Mouse (Mus musculus) kidney, postnatal 0 days (tissue): Measurements from ENCODE around the gene Chn1. TPM values are rescaled to one million over a fixed set of nuclear protein-coding genes. Genes with fewer than 3 reads are reported as not detected.

Experiments used
- ATAC-seq: fragments of 200-750 bp; cut with Nextera tagmentation; replicated peaks from 2 replicates; pipeline ENCODE4 v1.8.0; 2017; ENCODE audit warnings: low read depth, moderate number of reproducible peaks, moderate TSS enrichment, moderate library complexity; ENCODE audit not compliant: low FRiP score
- DNase-seq: peaks from one replicate; pipeline ENCODE4 v3.0.0-alpha.2; 2016; ENCODE audit warnings: low spot score
- H3K27ac ChIP-seq: fragments of 300-500 bp; sonication (generic); 2 replicates; pipeline ENCODE4 v1.5.1; 2014; ENCODE audit warnings: mild to moderate bottlenecking
- H3K27me3 ChIP-seq: fragments of 300-500 bp; sonication (generic); 2 replicates; pipeline ENCODE4 v1.6.1; 2014; ENCODE audit warnings: low read length, mixed read lengths; ENCODE audit not compliant: insufficient read depth
- H3K36me3 ChIP-seq: fragments of 300-500 bp; sonication (generic); 2 replicates; pipeline ENCODE4 v1.6.1; 2014; ENCODE audit warnings: low read length, mixed read lengths; ENCODE audit not compliant: insufficient read depth
- H3K4me1 ChIP-seq: fragments of 300-500 bp; sonication (generic); replicated peaks from 2 replicates; pipeline ENCODE4 v1.6.1; 2014; ENCODE audit warnings: antibody characterized with exemption, low read length, mixed read lengths; ENCODE audit not compliant: insufficient read depth
- H3K4me2 ChIP-seq: fragments of 300-500 bp; sonication (generic); 2 replicates; pipeline ENCODE4 v1.6.1; 2014; ENCODE audit warnings: mild to moderate bottlenecking, low read length, moderate library complexity, mixed read lengths
- H3K4me3 ChIP-seq: fragments of 300-500 bp; sonication (generic); replicated peaks from 2 replicates; pipeline ENCODE4 v1.5.1; 2014; ENCODE audit warnings: low read depth, low read length
- H3K9ac ChIP-seq: fragments of 300-500 bp; sonication (generic); 2 replicates; pipeline ENCODE4 v1.6.1; 2014; ENCODE audit warnings: low read depth, low read length
- H3K9me3 ChIP-seq: fragments of 300-500 bp; sonication (generic); replicated peaks from 2 replicates; pipeline ENCODE4 v1.6.1; 2016; ENCODE audit warnings: low read length, inconsistent platforms, mixed read lengths
- CTCF ChIP-seq: IDR thresholded peaks from 2 replicates; pipeline ENCODE4 v1.5.1; 2016; ENCODE audit warnings: antibody characterized with exemption, low read depth, mild to moderate bottlenecking, moderate library complexity
- WGBS: fragments of 180-500 bp; shearing (Covaris S2); extraction: QIAGEN DNeasy Blood & Tissue Kit; methylation state at CpG from one replicate; pipeline ENCODE4 v1.1.7; 2014; 5-methylcytosine and 5-hydroxymethylcytosine counted together
- polyA plus RNA-seq: library from polyadenylated mRNA; unstranded; fragments of >200 nt; fragmentation: Nextera tagmentation; extraction: Ambion mirVana; gene quantifications from 2 replicates; pipeline ENCODE4 v1.2.1, GENCODE M21; 2015

The Chn1 gene
- polyA plus RNA-seq, 1 experiment from 2014 or later, result 12.4 TPM

DNA sequence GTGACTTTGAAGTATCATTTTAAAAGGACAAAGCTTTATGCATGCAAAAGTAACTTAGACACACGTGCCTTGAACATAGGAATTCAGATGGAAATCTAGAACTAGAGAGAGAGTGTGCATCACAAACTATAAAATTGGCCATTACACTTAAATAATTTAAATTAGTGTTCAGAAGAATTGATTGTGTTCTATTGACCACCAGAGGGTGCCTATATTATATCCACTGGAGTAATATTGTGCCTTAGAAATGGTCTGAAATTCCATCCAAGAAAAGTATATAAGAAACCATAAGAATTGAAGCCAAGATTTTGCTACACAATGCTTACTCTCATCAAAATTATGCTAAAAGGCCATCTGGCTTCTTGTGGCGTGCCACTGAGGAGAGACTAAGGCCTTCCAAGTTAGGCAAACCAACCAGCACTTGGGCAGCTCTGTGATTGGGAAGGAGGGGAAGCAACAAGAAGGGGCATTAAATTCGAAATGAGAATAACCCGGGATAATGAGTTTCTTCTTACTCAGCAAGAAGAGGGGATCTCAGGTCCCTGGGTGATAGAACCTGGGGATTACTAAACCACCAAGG is 4.0 kb upstream of the Chn1 start:
- WGBS, result 77% methylated on average over 4 of the region's 4 CpGs
- DNase-seq (no peak), ATAC-seq (no peak)
- Histone ChIP-seq H3K9me3 (no peaks in the 10 kb centered on the region), H3K4me1 (no peaks in the 10 kb centered on the region), H3K4me3 (no peak overlapping the region), H3K36me3 (no peaks in the 10 kb centered on the region), H3K9ac (no peak overlapping the region), H3K27me3 (no peaks in the 10 kb centered on the region), H3K4me2 (no peak overlapping the region), H3K27ac (no peak overlapping the region)
- TF ChIP-seq CTCF, result no peak

- no peaks in the 10 kb centered on the region for H3K36me3 ChIP-seq
- ATAC-seq, result no peak
- 39% methylated on average over 4 of the region's 4 CpGs for WGBS
These were observed 1.8 kb upstream of the Chn1 start for GRCm38 (mm10) chr2:73776936-73777335.

DNA sequence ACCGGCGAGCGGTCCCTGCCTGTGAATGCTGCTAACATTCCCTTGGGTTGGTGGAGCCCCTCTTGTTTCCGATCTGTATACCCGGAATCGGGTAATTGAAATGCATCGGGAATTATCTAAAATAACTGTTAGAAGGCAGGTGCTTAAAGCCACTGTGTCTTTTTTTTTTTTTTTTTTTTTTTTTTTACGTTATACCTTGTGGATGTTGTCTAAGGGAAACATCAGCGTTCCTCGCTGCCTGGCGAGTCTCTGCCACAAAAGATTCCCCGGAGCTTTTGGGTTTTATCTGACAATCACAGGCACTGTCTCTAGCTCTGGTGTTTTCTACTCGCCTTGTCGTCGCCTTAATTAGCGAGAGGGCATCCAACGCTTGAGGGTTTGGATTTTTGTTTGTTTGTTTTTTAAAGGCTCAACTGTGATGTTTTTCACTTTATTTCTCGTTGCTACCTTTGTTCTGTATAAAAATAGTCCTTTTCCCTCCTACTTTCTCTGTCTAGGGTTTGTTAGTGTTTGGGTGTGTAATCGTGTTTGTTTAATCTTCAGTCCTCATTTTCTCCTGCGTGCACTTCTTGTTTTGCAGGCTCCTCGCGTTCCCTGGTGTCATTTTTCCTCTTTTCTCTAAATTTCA is 651 bp upstream of the Chn1 start:
- 2% methylated on average over 22 of the region's 22 CpGs for WGBS
- Histone ChIP-seq H3K36me3 (no peaks in the 10 kb centered on the region), H3K4me3 (peak overlapping the region; percentile 82), H3K4me1 (no peaks in the 10 kb centered on the region), H3K27ac (no peak overlapping the region), H3K9me3 (no peaks in the 10 kb centered on the region), H3K27me3 (no peaks in the 10 kb centered on the region), H3K4me2 (peak overlapping the region; percentile 89), H3K9ac (0 out of 2 replicates have a peak overlapping the region, but pooled peaks have one; percentile 81)
- no peak for DNase-seq
- TF ChIP-seq CTCF, result no peak
- ATAC-seq, result no peak

More at GRCm38 (mm10) chr2:73776936-73777335, 1.8 kb upstream of the Chn1 start:
- TF ChIP-seq CTCF, result no peak
- no peaks in the 10 kb centered on the region for H3K27me3 ChIP-seq
- no peak overlapping the region for H3K27ac ChIP-seq
- DNase-seq, result no peak
- no peak overlapping the region for H3K9ac ChIP-seq
- H3K4me3 ChIP-seq, result no peak overlapping the region
- no peak overlapping the region for H3K4me2 ChIP-seq
- H3K4me1 ChIP-seq, result no peaks in the 10 kb centered on the region
- H3K9me3 ChIP-seq, result no peaks in the 10 kb centered on the region

GRCm38 (mm10) chr2:73772945-73773344 is 2.2 kb downstream of the Chn1 start:
- no peak for TF ChIP-seq CTCF
- no peak for ATAC-seq

DNA sequence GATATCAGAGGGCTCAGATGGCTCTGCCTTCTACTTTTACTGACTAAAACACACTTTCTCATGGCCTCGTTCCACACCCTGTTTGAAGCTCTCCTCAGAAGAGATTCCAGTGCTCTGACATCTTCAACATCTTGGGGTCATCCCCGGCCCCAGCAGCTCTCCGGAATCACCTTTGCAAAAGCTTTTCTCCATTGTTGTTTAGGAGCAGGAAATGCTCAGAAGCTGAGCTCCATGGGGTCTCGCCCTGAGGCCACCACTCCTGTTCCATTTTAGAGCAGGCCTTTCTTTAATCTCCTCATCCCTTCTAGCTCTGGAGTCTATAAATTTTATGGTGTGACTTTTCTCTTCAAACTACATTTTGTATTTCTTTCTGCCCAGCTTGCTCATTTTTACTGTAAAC is 6.5 kb downstream of the Chn1 start:
- WGBS, result 64% methylated on average over 4 of the region's 4 CpGs
- Histone ChIP-seq H3K27me3 (no peaks in the 10 kb centered on the region), H3K36me3 (no peaks in the 10 kb centered on the region), H3K27ac (no peak overlapping the region), H3K4me1 (no peaks in the 10 kb centered on the region), H3K4me3 (no peak overlapping the region), H3K9ac (no peak overlapping the region), H3K4me2 (no peak overlapping the region), H3K9me3 (no peaks in the 10 kb centered on the region)
- DNase-seq (no peak), ATAC-seq (no peak)
- TF ChIP-seq CTCF, result no peak

More at GRCm38 (mm10) chr2:73772945-73773344, 2.2 kb downstream of the Chn1 start:
- no peak overlapping the region for H3K27ac ChIP-seq
- H3K4me3 ChIP-seq, result no peak overlapping the region
- no peaks in the 10 kb centered on the region for H3K36me3 ChIP-seq
- WGBS, result 18% methylated on average over 1 of the region's 1 CpGs
- H3K9me3 ChIP-seq, result no peaks in the 10 kb centered on the region
- no peaks in the 10 kb centered on the region for H3K27me3 ChIP-seq
- H3K4me1 ChIP-seq, result no peaks in the 10 kb centered on the region
- H3K4me2 ChIP-seq, result no peak overlapping the region
- H3K9ac ChIP-seq, result no peak overlapping the region
- no peak for DNase-seq

GRCm38 (mm10) chr2:73763541-73763940 is 11.6 kb downstream of the Chn1 start:
- H3K4me2 ChIP-seq, result no peak overlapping the region

More at GRCm38 (mm10) chr2:73763541-73763940, 11.6 kb downstream of the Chn1 start:
- ATAC-seq, result no peak
- no peak overlapping the region for H3K9ac ChIP-seq
- WGBS, result 57% methylated on average over 3 of the region's 3 CpGs
- no peaks in the 10 kb centered on the region for H3K9me3 ChIP-seq
- no peak for DNase-seq
- no peaks in the 10 kb centered on the region for H3K27me3 ChIP-seq
- no peak for TF ChIP-seq CTCF
- H3K4me1 ChIP-seq, result no peaks in the 10 kb centered on the region
- H3K27ac ChIP-seq, result no peak overlapping the region
- H3K36me3 ChIP-seq, result no peaks in the 10 kb centered on the region
- no peak overlapping the region for H3K4me3 ChIP-seq
